Comparison of ENCODE assay signal across 13 mouse cellular contexts in the genomic region with DNA sequence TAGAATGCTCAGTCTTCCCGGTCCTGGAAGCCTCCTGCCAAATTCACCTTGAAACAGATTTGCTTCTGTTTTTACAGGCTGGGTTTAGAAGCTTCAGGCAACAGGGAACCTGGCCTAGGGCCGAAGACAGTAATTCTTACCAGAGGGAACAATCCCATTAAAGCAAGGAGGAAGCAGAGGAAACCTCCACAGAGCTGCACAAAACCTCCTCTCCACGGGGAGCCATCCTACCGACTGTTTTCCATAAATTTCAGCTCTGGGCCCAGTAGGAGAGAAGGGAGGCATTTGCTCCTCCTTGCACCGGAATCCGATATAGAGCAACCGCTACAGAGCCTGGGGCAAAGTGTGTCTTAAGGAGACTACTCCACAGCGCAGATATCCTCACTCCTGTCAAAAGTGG.
DNase-seq lines count a peak whose midpoint lies in the region; ATAC-seq lines count a peak whose summit lies in the region.
"Had no signal": no experiment of that assay in that cellular context is flagged by ENCODE, and none has a peak within 500 bp of the region (broad histone marks: within the 10 kb centered on the region; RNA-seq: fewer than 3 reads in every experiment).

No protein-coding gene starts in this region.

- no peak overlapping the region for H3K4me3 ChIP-seq in neural tube, embryonic 11.5 days (ENCODE audit: low read depth, low read length)
- H3K4me3 ChIP-seq in embryonic facial prominence, embryonic 11.5 days (ENCODE audit: low read depth, low read length) = no peak overlapping the region
- H3K4me3 ChIP-seq in limb, embryonic 12.5 days (replicated peaks) = no peak overlapping the region
- no peak overlapping the region for H3K4me3 ChIP-seq in neural tube, embryonic 14.5 days (ENCODE audit: low read depth, low read length)

- no peaks in the 10 kb centered on the region for H3K9me3 ChIP-seq in neural tube, embryonic 11.5 days (ENCODE audit: control insufficient read depth, low read length)
- no peaks in the 10 kb centered on the region for H3K9me3 ChIP-seq in embryonic facial prominence, embryonic 11.5 days (replicated peaks; ENCODE audit: control insufficient read depth, low read length)
- H3K9me3 ChIP-seq in limb, embryonic 12.5 days = no peaks in the 10 kb centered on the region
- no peaks in the 10 kb centered on the region for H3K9me3 ChIP-seq in neural tube, embryonic 14.5 days (ENCODE audit: control insufficient read depth, low read length)

- peak; percentile 35 for DNase-seq in neural tube, embryonic 11.5 days (ENCODE audit: low spot score)
- no peak for DNase-seq in neural tube, embryonic 10.5 days (ENCODE audit: extremely low spot score, low spot score)
- DNase-seq in embryonic facial prominence, embryonic 11.5 days (ENCODE audit: low spot score) = peak; percentile 51
- no peak for DNase-seq in frontal cortex, postnatal 14 days (ENCODE audit: low spot score in 2 of 2)
- no peak for DNase-seq in adrenal gland, adult 18-20 months (ENCODE audit: low spot score in 2 of 2)
- no peak for DNase-seq in layer of hippocampus, adult 18-20 months (ENCODE audit: low spot score in 2 of 2)
- DNase-seq: heart, postnatal 14 days; kidney, adult 18-20 months; lung, postnatal 4 days had no signal

- H3K4me2 ChIP-seq in neural tube, embryonic 11.5 days (ENCODE audit: low read depth) = no peak overlapping the region
- H3K4me2 ChIP-seq in embryonic facial prominence, embryonic 11.5 days (ENCODE audit: low read depth, low read length) = no peak overlapping the region
- H3K4me2 ChIP-seq in limb, embryonic 12.5 days = peak overlapping the region; percentile 15
- H3K4me2 ChIP-seq in neural tube, embryonic 14.5 days (ENCODE audit: low read depth, low read length) = peak overlapping the region; percentile 18; the same call in 1 of the 2 replicates

- no peak for ATAC-seq in neural tube, embryonic 11.5 days (ENCODE audit: insufficient read depth, low FRiP score, low TSS enrichment)
- no peak for ATAC-seq in embryonic facial prominence, embryonic 11.5 days (replicated peaks; ENCODE audit: insufficient number of reproducible peaks, low FRiP score, low TSS enrichment, low read depth)
- ATAC-seq in limb, embryonic 12.5 days (ENCODE audit: insufficient number of reproducible peaks, insufficient read depth, low FRiP score, low TSS enrichment, low read depth) = peak; percentile 18; the same call in 1 of the 2 replicates
- no peak for ATAC-seq in neural tube, embryonic 14.5 days (ENCODE audit: low read depth)

- H3K36me3 ChIP-seq in neural tube, embryonic 11.5 days (ENCODE audit: control insufficient read depth, insufficient read depth, low read length) = no peaks in the 10 kb centered on the region
- H3K36me3 ChIP-seq in embryonic facial prominence, embryonic 11.5 days (replicated peaks; ENCODE audit: control insufficient read depth, insufficient read depth, low read depth, low read length) = no peaks in the 10 kb centered on the region
- H3K36me3 ChIP-seq in limb, embryonic 12.5 days = no peaks in the 10 kb centered on the region
- H3K36me3 ChIP-seq in neural tube, embryonic 14.5 days (ENCODE audit: control insufficient read depth, insufficient read depth, low read length) = no peaks in the 10 kb centered on the region

- no peak overlapping the region for H3K9ac ChIP-seq in neural tube, embryonic 11.5 days (ENCODE audit: low read length)
- H3K9ac ChIP-seq in embryonic facial prominence, embryonic 11.5 days (replicated peaks; ENCODE audit: low read length) = no peak overlapping the region
- H3K9ac ChIP-seq in limb, embryonic 12.5 days (replicated peaks) = no peak overlapping the region
- H3K9ac ChIP-seq in neural tube, embryonic 14.5 days (replicated peaks; ENCODE audit: low read depth, low read length) = no peak overlapping the region
- H3K9ac ChIP-seq: liver, embryonic 14.5 days had no signal

- peaks cover 18% of the 10 kb centered on the region for H3K4me1 ChIP-seq in neural tube, embryonic 11.5 days (ENCODE audit: control insufficient read depth, insufficient read depth, low read length)
- H3K4me1 ChIP-seq in embryonic facial prominence, embryonic 11.5 days (ENCODE audit: control insufficient read depth, insufficient read depth, low read length) = no peaks in the 10 kb centered on the region; the same call in 1 of the 2 replicates
- H3K4me1 ChIP-seq in limb, embryonic 12.5 days (replicated peaks) = peaks cover 51% of the 10 kb centered on the region
- H3K4me1 ChIP-seq in neural tube, embryonic 14.5 days (ENCODE audit: control insufficient read depth, insufficient read depth, low read length) = peaks cover 36% of the 10 kb centered on the region

- H3K27ac ChIP-seq in neural tube, embryonic 11.5 days (ENCODE audit: low read depth, low read length) = no peak overlapping the region
- no peak overlapping the region for H3K27ac ChIP-seq in embryonic facial prominence, embryonic 11.5 days (replicated peaks; ENCODE audit: low read depth, low read length)
- peak overlapping the region; percentile 76 for H3K27ac ChIP-seq in limb, embryonic 12.5 days
- peak overlapping the region; percentile 45; the same call in 1 of the 2 replicates for H3K27ac ChIP-seq in neural tube, embryonic 14.5 days (ENCODE audit: low read depth, low read length)
- H3K27ac ChIP-seq: liver, embryonic 14.5 days; stomach, postnatal 0 days had no signal

- WGBS in neural tube, embryonic 11.5 days = 14% methylated on average over 8 of the region's 8 CpGs
- 5% methylated on average over 8 of the region's 8 CpGs for WGBS in embryonic facial prominence, embryonic 11.5 days
- 8% methylated on average over 8 of the region's 8 CpGs for WGBS in limb, embryonic 12.5 days
- WGBS in neural tube, embryonic 14.5 days = 14% methylated on average over 8 of the region's 8 CpGs

- H3K27me3 ChIP-seq in neural tube, embryonic 11.5 days (ENCODE audit: control insufficient read depth, insufficient read depth, low read length) = no peaks in the 10 kb centered on the region
- H3K27me3 ChIP-seq in embryonic facial prominence, embryonic 11.5 days (ENCODE audit: control insufficient read depth, insufficient read depth, low read length) = no peaks in the 10 kb centered on the region
- peaks cover 4% of the 10 kb centered on the region; the same call in 1 of the 2 replicates for H3K27me3 ChIP-seq in limb, embryonic 12.5 days
- H3K27me3 ChIP-seq in neural tube, embryonic 14.5 days (ENCODE audit: control insufficient read depth, insufficient read depth, low read length) = no peaks in the 10 kb centered on the region

Comparison
In these comparisons a context has a peak if more than half of its experiments do, and no peak if none do; other contexts are left out.
1. DNase-seq: peak in neural tube, embryonic 11.5 days (single experiment) and embryonic facial prominence, embryonic 11.5 days (single experiment); none in neural tube, embryonic 10.5 days (single experiment), frontal cortex, postnatal 14 days (0 of 2), adrenal gland, adult 18-20 months (0 of 2) and layer of hippocampus, adult 18-20 months (0 of 2).
2. H3K27ac ChIP-seq: peak in limb, embryonic 12.5 days (single experiment) and neural tube, embryonic 14.5 days (single experiment); none in neural tube, embryonic 11.5 days (single experiment) and embryonic facial prominence, embryonic 11.5 days (single experiment).
3. H3K4me2 ChIP-seq: peak in limb, embryonic 12.5 days (single experiment) and neural tube, embryonic 14.5 days (single experiment); none in neural tube, embryonic 11.5 days (single experiment) and embryonic facial prominence, embryonic 11.5 days (single experiment).